Mouse (Mus musculus): ENCODE results near the gene Catsperb.

DNA sequence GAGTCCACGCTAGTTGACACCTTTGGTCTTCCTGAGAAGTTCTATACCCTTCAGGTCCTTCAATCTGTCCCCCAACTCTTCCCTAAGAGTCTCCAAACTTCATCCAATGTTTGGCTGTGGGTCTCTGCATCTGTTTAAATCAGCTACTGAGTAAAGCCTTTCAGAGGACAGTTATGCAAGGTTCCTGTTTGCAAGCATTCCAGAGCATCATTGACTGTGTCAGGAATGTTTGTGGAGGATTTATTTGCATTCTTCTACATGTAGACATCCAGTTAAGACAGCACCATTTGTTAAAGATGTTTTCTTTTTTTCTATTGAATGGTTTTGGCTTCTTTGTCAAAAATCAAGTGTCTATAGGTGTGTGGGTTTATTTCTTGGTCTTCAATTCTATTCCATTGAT lies 21.7 kb downstream of the Catsperb start:
- no peak for TF ChIP-seq GATA1 (IDR thresholded peaks at IDR 0.05; ENCODE audit: borderline replicate concordance, low read length)
- no peak for TF ChIP-seq FLI1 (IDR thresholded peaks at IDR 0.05; ENCODE audit: low read length)

Measured in megakaryocyte, embryonic 14.5 days (primary cell).